Mouse (Mus musculus) heart, postnatal 0 days (tissue): ENCODE data around the gene Ube4b. TPM values are rescaled to one million over a fixed set of nuclear protein-coding genes. Genes with fewer than 3 reads are reported as not detected.
A peak's percentile ranks its signal among the peaks of the same experiment; 100 is the strongest.
"Not testable (repeated sequence)": the region's sequence is repeated elsewhere in the genome, so short reads cannot be mapped to it uniquely, and the experiment has no call there.

ENCODE experiments used
- ATAC-seq: fragments of 200-750 bp; cut with Nextera tagmentation; 2 replicates; pipeline ENCODE4 v1.8.0; 2017; ENCODE audit warnings: low read depth, moderate number of reproducible peaks, moderate library complexity; ENCODE audit not compliant: insufficient read depth
- DNase-seq: peaks from one replicate; pipeline ENCODE4 v3.0.0-alpha.2; 2016; ENCODE audit warnings: low spot score
- H3K27ac ChIP-seq: fragments of 300-500 bp; sonication (generic); 2 replicates; pipeline ENCODE4 v1.5.1; 2014; ENCODE audit warnings: low read depth, mild to moderate bottlenecking
- H3K27me3 ChIP-seq: fragments of 300-500 bp; sonication (generic); 2 replicates; pipeline ENCODE4 v1.6.1; 2014; ENCODE audit warnings: low read length, mixed read lengths; ENCODE audit not compliant: control insufficient read depth, insufficient read depth
- H3K36me3 ChIP-seq: fragments of 300-500 bp; sonication (generic); replicated peaks from 2 replicates; pipeline ENCODE4 v1.6.1; 2014; ENCODE audit warnings: low read length, mixed read lengths; ENCODE audit not compliant: control insufficient read depth, insufficient read depth
- H3K4me1 ChIP-seq: fragments of 300-500 bp; sonication (generic); 2 replicates; pipeline ENCODE4 v1.6.1; 2014; ENCODE audit warnings: antibody characterized with exemption; ENCODE audit not compliant: control insufficient read depth, insufficient read depth
- H3K4me2 ChIP-seq: fragments of 300-500 bp; sonication (generic); 2 replicates; pipeline ENCODE4 v1.6.1; 2014; ENCODE audit warnings: low read depth, mild to moderate bottlenecking, low read length, moderate library complexity
- H3K4me3 ChIP-seq: fragments of 300-500 bp; sonication (generic); 2 replicates; pipeline ENCODE4 v1.5.1; 2014; ENCODE audit warnings: low read depth, low read length
- H3K9ac ChIP-seq: fragments of 300-500 bp; sonication (generic); replicated peaks from 2 replicates; pipeline ENCODE4 v1.6.1; 2014; ENCODE audit warnings: low read depth, low read length, mixed read lengths
- H3K9me3 ChIP-seq: fragments of 300-500 bp; sonication (generic); replicated peaks from 2 replicates; pipeline ENCODE4 v1.6.1; 2016; ENCODE audit warnings: low read length; ENCODE audit not compliant: control insufficient read depth
- CTCF ChIP-seq: IDR thresholded peaks from 2 replicates; pipeline ENCODE4 v1.5.1; 2016; ENCODE audit warnings: antibody characterized with exemption, control low read depth, low read depth
- EP300 ChIP-seq: IDR thresholded peaks from 2 replicates; pipeline ENCODE4 v1.6.1; 2016; ENCODE audit warnings: antibody characterized with exemption, low read depth
- WGBS: fragments of 180-500 bp; shearing (Covaris S2); extraction: QIAGEN DNeasy Blood & Tissue Kit; methylation state at CpG from one replicate; pipeline ENCODE4 v1.1.7; 2014; 5-methylcytosine and 5-hydroxymethylcytosine counted together
- polyA plus RNA-seq: library from polyadenylated mRNA; unstranded; fragments of >200 nt; fragmentation: Nextera tagmentation; extraction: Ambion mirVana; gene quantifications from 2 replicates; pipeline ENCODE4 v1.2.1, GENCODE M21; 2015
- total RNA-seq: library from RNA; depleted of rRNA; stranded (reverse); fragments of >200 nt; gene quantifications from 2 replicates; pipeline ENCODE4 v1.2.3, GENCODE M21; 2014; ENCODE audit warnings: low replicate concordance

Gene Ube4b
- total and polyA plus RNA-seq, 2 experiments from 2014 or later = 20.2 to 56.4 TPM

DNA sequence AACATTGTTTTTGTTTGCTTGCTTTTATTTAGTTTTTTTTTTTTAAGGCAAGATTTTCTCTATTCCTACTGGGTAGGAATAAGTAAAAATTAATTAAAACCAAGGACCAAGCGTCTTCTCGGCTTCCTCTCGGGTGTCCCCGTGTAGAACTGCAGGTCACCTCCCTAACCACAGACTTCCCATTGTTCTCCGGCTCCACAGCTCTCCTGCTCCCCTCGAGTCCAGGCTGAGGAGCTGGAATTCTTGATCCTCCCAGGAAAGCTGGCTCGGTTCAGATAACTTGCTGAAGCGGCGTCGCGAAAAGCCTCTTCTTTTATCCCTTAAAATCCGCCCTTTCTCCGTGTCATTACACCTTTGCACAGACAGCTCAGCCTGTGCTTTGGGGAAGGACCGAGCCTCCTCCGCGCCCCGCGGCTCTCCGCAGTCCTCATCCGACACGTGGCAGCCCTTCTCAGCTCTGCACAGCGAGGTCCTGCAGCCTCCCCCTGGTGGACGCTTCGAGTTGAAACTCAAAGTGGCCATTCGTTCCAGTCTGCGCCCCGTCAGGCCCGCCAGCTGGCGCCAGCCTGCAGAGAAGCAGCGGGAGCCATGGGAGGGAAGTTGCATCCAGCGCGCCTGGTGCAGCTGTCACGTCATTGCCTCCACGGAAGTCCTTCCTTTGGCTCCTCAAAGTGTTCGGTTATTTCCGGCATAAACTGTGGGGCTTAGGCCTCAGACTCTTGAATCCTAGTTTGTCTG is 18.6 kb upstream of the Ube4b start:
- Histone ChIP-seq H3K27me3 (no peaks in the 10 kb centered on the region), H3K4me2 (peak overlapping the region; percentile 54), H3K9me3 (no peaks in the 10 kb centered on the region), H3K27ac (peak overlapping the region; percentile 85), H3K36me3 (no peaks in the 10 kb centered on the region), H3K9ac (0 out of 2 replicates have a peak overlapping the region, but pooled peaks have one; percentile 10), H3K4me1 (peaks cover 14% of the 10 kb centered on the region; the same call in 1 of the 2 replicates), H3K4me3 (peak overlapping the region; percentile 30)
- DNase-seq (peak; percentile 96), ATAC-seq (peak; percentile 97)
- under 1% methylated on average over 36 of the region's 36 CpGs for WGBS
- TF ChIP-seq CTCF = peak; percentile 98
- peak; percentile 44; the same call in 1 of the 2 replicates for TF ChIP-seq EP300

DNA sequence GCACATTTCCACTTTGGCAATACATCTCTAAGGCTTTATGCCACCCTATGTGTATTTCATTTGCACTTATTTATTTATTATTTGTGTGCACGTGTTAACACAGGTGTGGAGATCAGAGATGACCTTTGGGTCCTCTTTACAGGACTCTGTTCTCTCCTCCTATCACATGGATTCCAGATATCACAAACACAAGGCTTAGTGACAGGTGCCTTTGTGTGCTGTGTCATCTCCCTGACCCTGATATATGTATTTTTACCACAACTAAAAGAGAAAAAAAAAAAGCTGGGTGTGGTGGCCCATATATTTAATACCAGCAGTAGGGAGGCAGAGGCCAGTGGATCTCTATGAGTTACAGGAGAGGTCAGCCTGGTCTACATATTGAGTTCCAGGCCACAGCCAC is 17.9 kb upstream of the Ube4b start:
- TF ChIP-seq EP300 (no peak), CTCF (no peak)
- DNase-seq (no peak), ATAC-seq (no peak)
- Histone ChIP-seq H3K36me3 (no peaks in the 10 kb centered on the region), H3K4me3 (no peak overlapping the region), H3K27me3 (no peaks in the 10 kb centered on the region), H3K9ac (no peak overlapping the region), H3K4me1 (peaks cover 14% of the 10 kb centered on the region; the same call in 1 of the 2 replicates), H3K27ac (no peak overlapping the region), H3K4me2 (no peak overlapping the region), H3K9me3 (no peaks in the 10 kb centered on the region)
- WGBS = 51% methylated on average over 1 of the region's 1 CpGs

DNA sequence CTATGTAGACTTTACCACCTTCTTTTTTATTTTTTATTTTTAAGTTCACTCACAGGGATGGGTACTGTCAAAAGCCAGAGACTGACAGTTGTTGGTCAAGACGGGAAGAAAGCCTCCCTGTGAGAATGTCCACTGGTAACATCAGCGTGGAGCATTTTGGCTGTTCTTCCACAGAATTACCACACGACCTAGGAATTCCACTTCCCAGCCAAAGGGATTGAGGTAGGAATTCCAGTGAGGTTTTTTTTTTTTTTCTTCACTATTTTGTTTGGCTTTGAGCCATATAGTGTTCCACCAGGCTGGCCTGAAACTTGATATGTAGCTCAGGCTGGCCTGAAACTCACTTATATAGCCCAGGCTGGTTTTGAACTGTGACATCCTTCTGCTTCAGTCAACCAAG is 15.9 kb upstream of the Ube4b start:
- TF ChIP-seq EP300 (no peak), CTCF (no peak)
- DNase-seq = peak; percentile 39
- no peaks in the 10 kb centered on the region for H3K27me3 ChIP-seq
- peak overlapping the region; percentile 38; the same call in 1 of the 2 replicates for H3K27ac ChIP-seq
- H3K36me3 ChIP-seq = no peaks in the 10 kb centered on the region
- no peak overlapping the region for H3K4me3 ChIP-seq
- no peak overlapping the region for H3K4me2 ChIP-seq
- ATAC-seq = no peak
- no peak overlapping the region for H3K9ac ChIP-seq
- H3K4me1 ChIP-seq = peaks cover 14% of the 10 kb centered on the region; the same call in 1 of the 2 replicates
- 13% methylated on average over 3 of the region's 3 CpGs for WGBS
- H3K9me3 ChIP-seq = no peaks in the 10 kb centered on the region

DNA sequence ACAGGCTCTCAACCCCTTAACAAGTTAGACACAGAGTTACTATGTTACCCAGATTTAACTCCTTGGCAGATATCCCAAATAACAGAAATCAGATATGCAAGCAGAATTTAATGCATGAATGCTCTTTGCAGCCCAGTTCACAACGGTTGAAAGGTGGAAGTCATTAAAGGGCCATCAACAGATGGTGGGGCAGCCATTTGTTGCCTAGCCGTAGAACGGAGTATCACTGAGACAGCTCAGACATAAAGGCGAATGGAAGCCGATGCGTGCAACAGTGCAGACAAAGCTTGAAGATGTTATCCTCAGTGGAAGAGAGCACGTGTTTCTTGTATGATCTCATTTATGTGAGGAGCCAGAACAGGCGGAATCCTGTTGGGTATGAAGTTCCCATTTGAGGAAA is 14.0 kb upstream of the Ube4b start:
- no peak for DNase-seq
- WGBS = 67% methylated on average over 8 of the region's 8 CpGs
- Histone ChIP-seq H3K9me3 (no peaks in the 10 kb centered on the region), H3K27me3 (no peaks in the 10 kb centered on the region), H3K36me3 (no peaks in the 10 kb centered on the region), H3K9ac (no peak overlapping the region), H3K4me1 (peaks cover 6% of the 10 kb centered on the region; the same call in 1 of the 2 replicates), H3K27ac (no peak overlapping the region), H3K4me2 (no peak overlapping the region), H3K4me3 (no peak overlapping the region)
- ATAC-seq = no peak
- no peak for TF ChIP-seq EP300
- no peak for TF ChIP-seq CTCF

DNA sequence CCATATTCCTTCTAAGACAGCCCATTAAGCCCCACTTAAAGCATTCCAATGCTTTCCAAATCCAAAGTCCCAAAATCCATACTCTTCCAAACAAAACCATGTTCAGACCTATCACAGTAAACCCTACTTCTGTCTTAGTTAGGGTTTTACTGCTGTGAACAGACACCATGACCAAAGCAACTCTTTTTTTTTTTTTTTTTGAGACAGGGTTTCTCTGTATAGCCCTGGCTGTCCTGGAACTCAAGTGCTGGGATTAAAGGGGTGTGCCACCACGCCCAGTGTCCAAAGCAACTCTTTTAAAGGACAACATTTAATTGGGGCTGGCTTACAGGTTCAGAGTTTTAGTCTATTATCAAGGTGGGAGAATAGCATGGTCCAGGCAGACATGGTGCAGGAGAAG is 5.3 kb upstream of the Ube4b start:
- not testable (repeated sequence) for DNase-seq, H3K27ac ChIP-seq, H3K36me3 ChIP-seq, H3K4me1 ChIP-seq, H3K4me2 ChIP-seq, H3K9ac ChIP-seq, H3K9me3 ChIP-seq, H3K4me3 ChIP-seq, ATAC-seq, H3K27me3 ChIP-seq
- 61% methylated on average over 1 of the region's 1 CpGs for WGBS

DNA sequence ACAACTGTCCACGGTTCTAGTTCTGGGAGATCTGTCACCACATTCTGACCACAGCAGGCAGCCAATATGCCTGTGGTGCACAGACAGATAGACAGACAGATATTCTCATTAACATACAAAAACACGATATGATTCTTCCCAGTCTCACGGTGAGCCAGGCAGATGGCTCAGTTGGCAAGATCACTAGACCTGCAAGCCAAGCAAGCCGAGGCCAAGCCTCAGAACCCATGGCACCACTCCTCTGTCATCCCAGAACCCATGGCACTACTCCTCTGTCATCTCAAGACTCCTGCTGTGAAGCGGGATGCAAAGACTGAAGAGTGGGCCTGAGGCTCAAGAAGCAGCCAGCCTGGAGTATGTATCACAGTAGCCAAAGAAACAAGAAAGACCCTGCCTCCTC is 3.0 kb upstream of the Ube4b start:
- ATAC-seq = no peak
- 70% methylated on average over 5 of the region's 5 CpGs for WGBS

More for the DNA sequence above, 3.0 kb upstream of the Ube4b start:
- H3K4me2 ChIP-seq = no peak overlapping the region
- no peaks in the 10 kb centered on the region for H3K4me1 ChIP-seq
- H3K27ac ChIP-seq = no peak overlapping the region
- TF ChIP-seq CTCF (no peak), EP300 (no peak)
- no peak overlapping the region for H3K9ac ChIP-seq
- no peak overlapping the region for H3K4me3 ChIP-seq
- DNase-seq = no peak
- H3K27me3 ChIP-seq = no peaks in the 10 kb centered on the region
- H3K36me3 ChIP-seq = no peaks in the 10 kb centered on the region
- no peaks in the 10 kb centered on the region for H3K9me3 ChIP-seq
